Mouse (Mus musculus): ENCODE data around the gene Nfkbiz. TPM values are rescaled to one million over a fixed set of nuclear protein-coding genes. Genes with fewer than 3 reads are reported as not detected.
"Not testable (repeated sequence)": the region's sequence is repeated elsewhere in the genome, so short reads cannot be mapped to it uniquely, and the experiment has no call there.

Nfkbiz gene
- total and polyA plus RNA-seq, 3 experiments: 1.3 to 2.4 TPM; not detected in 1

DNA sequence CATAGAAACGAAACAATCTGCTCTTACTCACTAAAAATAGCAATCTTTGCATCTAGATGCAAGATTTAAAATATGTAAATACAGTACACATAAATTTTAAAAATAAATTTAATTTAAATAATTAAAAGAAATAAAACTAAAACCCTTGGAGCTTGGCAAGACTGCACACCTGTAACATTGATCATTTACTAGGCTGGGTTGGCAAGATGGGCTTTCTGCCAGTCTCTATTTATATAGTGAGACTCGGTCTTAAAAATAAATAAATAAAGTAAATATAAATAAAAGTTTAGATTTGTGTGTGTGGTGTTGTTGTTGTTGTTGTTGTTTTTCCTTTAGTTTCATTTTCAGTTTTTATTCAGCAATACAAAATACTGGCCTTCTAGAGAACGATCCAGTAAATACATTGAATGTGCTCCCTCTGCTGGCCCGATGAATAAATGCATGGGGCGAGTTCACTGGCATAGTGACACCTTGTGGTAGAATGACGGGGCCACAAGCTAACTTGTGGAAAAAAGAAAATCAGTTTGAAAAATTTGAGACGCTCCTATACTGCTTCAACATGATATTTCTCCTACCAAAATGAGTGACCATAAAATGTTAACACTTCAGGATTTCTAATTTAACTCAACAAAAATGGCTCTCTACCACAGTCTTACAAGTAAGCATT is 24.6 kb upstream of the Nfkbiz start (continued):
- TF ChIP-seq ZMIZ1 (IDR thresholded peaks at IDR 0.05; ENCODE audit: low read depth, low read length) (no peak), JUND (IDR thresholded peaks at IDR 0.05; ENCODE audit: low read depth, low read length) (no peak), MXI1 (IDR thresholded peaks at IDR 0.05; ENCODE audit: low read depth, low read length) (no peak), RCOR1 (IDR thresholded peaks at IDR 0.05; ENCODE audit: low read depth, low read length) (no peak), UBTF (IDR thresholded peaks at IDR 0.05; ENCODE audit: borderline replicate concordance, insufficient read depth, low read depth, low read length) (no peak), MAZ (IDR thresholded peaks at IDR 0.05; ENCODE audit: low read depth, low read length) (peak; percentile 39; the same call in 1 of the 2 replicates), TAL1 (IDR thresholded peaks at IDR 0.05; ENCODE audit: low read length) (no peak), CHD1 (IDR thresholded peaks at IDR 0.05; ENCODE audit: low read depth, low read length) (no peak), TBP (IDR thresholded peaks at IDR 0.05; ENCODE audit: low read depth, low read length) (peak; percentile 38; the same call in 1 of the 2 replicates), USF1 (IDR thresholded peaks at IDR 0.05; ENCODE audit: low read depth, low read length) (no peak), NELFE (IDR thresholded peaks at IDR 0.05; ENCODE audit: low read depth, low read length) (no peak), CTCF (IDR thresholded peaks at IDR 0.05 in 2 of 3, conservative IDR thresholded peaks at IDR 0.05 in 1 of 3; ENCODE audit: control insufficient read depth in 1 of 3, insufficient read depth in 1 of 3, low read depth in 2 of 3, low read length in 3 of 3, poor library complexity in 1 of 3, severe bottlenecking in 1 of 3) (peak in 2 of 3 experiments; percentile 92; a peak in 5 of 6 replicates), POLR2AphosphoS2 (IDR thresholded peaks at IDR 0.05; ENCODE audit: low read length) (no peak), USF2 (IDR thresholded peaks at IDR 0.05; ENCODE audit: borderline replicate concordance in 1 of 2, insufficient read depth in 1 of 2, low read depth in 1 of 2, low read length in 2 of 2) (no peak)

DNA sequence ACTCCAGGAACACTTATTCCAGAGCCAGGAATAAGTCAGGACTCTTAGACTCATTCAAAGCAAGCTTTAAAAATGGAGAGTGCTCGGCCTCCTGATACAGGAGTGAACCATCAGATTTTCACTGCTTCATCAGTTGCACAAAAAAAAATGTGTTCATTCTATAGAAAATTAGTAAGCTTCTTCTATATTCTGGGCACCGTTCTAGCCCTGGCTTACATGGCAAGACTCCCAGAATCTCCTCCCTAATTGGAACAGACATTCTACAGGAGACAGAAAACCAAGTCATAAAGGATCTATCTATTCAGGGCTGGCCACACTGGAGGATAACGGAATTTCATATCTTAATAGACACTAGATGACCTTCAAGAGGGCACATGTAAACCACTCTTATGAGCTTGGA is 22.4 kb upstream of the Nfkbiz start:
- no peak overlapping the region for H3K9ac ChIP-seq (ENCODE audit: control insufficient read depth, low read depth, low read length, poor library complexity, severe bottlenecking)
- H3K9me3 ChIP-seq (replicated peaks; ENCODE audit: insufficient read depth, low read length): no peaks in the 10 kb centered on the region
- no peak overlapping the region for H3K27ac ChIP-seq (ENCODE audit: control insufficient read depth, low read depth, low read length)
- peaks cover 0 to 3% of the 10 kb centered on the region in 2 experiments; a peak in 3 of 4 replicates for H3K36me3 ChIP-seq (ENCODE audit: control insufficient read depth in 1 of 2, insufficient read depth in 2 of 2, low read length in 2 of 2)
- no peaks in the 10 kb centered on the region for H3K4me1 ChIP-seq (ENCODE audit: control insufficient read depth in 1 of 2, insufficient read depth in 2 of 2, low read length in 2 of 2)
- TF ChIP-seq MAFK (IDR thresholded peaks at IDR 0.05; ENCODE audit: borderline replicate concordance, low read depth, low read length) (no peak), POLR2AphosphoS5 (IDR thresholded peaks at IDR 0.05; ENCODE audit: borderline replicate concordance, low read depth, low read length) (no peak), MYB (IDR thresholded peaks at IDR 0.05; ENCODE audit: low read depth, low read length) (no peak), GATA1 (IDR thresholded peaks at IDR 0.05; ENCODE audit: low read depth, low read length) (no peak), MEF2A (IDR thresholded peaks at IDR 0.05; ENCODE audit: extremely low read depth, insufficient replicate concordance, low read depth, low read length, poor library complexity, severe bottlenecking) (no peak), GABPA (IDR thresholded peaks at IDR 0.05; ENCODE audit: low read depth, low read length) (no peak), SMC3 (IDR thresholded peaks at IDR 0.05; ENCODE audit: low read depth, low read length) (no peak), EP300 (IDR thresholded peaks at IDR 0.05; ENCODE audit: low read depth in 1 of 2, low read length in 2 of 2) (no peak), ZNF384 (IDR thresholded peaks at IDR 0.05; ENCODE audit: low read depth, low read length) (no peak), KAT2A (conservative IDR thresholded peaks at IDR 0.05; ENCODE audit: low read depth, low read length) (no peak)
- no peaks in the 10 kb centered on the region for H3K27me3 ChIP-seq (ENCODE audit: control insufficient read depth in 1 of 2, insufficient read depth in 2 of 2, low read length in 2 of 2)
- no peak for DNase-seq (ENCODE audit: low read depth, low spot score)
- no peak overlapping the region for H3K4me3 ChIP-seq (ENCODE audit: control insufficient read depth in 1 of 2, insufficient read depth in 1 of 2, low read depth in 2 of 2, low read length in 2 of 2)
- H3K79me2 ChIP-seq (ENCODE audit: control insufficient read depth, insufficient read depth, low read length, poor library complexity): no peaks in the 10 kb centered on the region

DNA sequence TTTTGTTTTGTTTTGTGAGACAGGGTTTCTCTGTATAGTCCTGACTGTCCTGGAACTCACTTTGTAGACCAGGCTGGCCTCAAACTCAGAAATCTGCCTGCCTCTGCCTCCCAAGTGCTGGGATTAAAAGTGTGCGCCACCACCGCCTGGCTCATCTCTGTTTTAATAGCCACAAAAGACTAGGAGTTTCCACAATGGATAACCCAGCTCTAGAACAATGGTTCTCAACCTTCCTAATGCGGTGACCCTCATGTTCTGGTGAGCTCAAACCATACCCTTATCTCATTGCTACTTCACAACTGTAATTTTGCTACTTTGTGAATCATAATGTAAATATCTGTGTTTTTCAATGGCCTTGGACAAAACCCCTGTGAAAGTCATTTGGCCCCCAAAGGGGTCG is 20.7 kb upstream of the Nfkbiz start:
- not testable (repeated sequence) for H3K4me3 ChIP-seq (ENCODE audit: control insufficient read depth in 1 of 2, insufficient read depth in 1 of 2, low read depth in 2 of 2, low read length in 2 of 2); DNase-seq (ENCODE audit: low read depth, low spot score); H3K27ac ChIP-seq (ENCODE audit: control insufficient read depth, low read depth, low read length); H3K79me2 ChIP-seq (ENCODE audit: control insufficient read depth, insufficient read depth, low read length, poor library complexity); H3K4me1 ChIP-seq (ENCODE audit: control insufficient read depth in 1 of 2, insufficient read depth in 2 of 2, low read length in 2 of 2); H3K9ac ChIP-seq (ENCODE audit: control insufficient read depth, low read depth, low read length, poor library complexity, severe bottlenecking); H3K36me3 ChIP-seq (ENCODE audit: control insufficient read depth in 1 of 2, insufficient read depth in 2 of 2, low read length in 2 of 2); H3K27me3 ChIP-seq (ENCODE audit: control insufficient read depth in 1 of 2, insufficient read depth in 2 of 2, low read length in 2 of 2); H3K9me3 ChIP-seq (replicated peaks; ENCODE audit: insufficient read depth, low read length)
